Mouse (Mus musculus): ENCODE results near the gene Gmnn.
A peak's percentile ranks its signal among the peaks of the same experiment; 100 is the strongest.

Gmnn gene

GRCm38 (mm10) chr13:24761083-24761402, 680 bp downstream of the Gmnn start:
- no peak for DNase-seq (ENCODE audit: low read depth, low spot score)

- no peak for DNase-seq (ENCODE audit: low read depth, low spot score)
Observed at GRCm38 (mm10) chr13:24760351-24760870, 1.3 kb downstream of the Gmnn start.

DNA sequence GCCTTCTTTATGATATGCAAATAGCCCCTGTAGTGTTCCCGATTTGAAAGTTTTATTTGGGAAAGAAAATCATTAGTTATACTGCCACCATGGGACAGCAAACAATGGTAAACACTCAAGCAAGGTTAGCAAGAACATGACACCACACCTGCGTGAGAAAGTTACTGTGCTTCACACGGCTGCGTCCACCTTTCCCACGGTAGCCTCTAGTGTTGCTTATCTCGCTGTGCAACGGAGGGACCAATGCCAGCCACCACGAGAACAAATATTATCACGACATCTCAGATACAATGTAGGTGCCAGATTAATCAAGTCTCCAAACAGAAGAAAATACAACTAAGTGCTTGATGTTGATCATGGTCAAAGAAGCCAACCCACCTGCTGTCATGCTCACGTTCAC, 2.3 kb downstream of the Gmnn start:
- no peak for DNase-seq (ENCODE audit: low read depth, low spot score)

GRCm38 (mm10) chr13:24757820-24758564, 3.7 kb downstream of the Gmnn start:
- no peak for DNase-seq (ENCODE audit: low read depth, low spot score)

DNA sequence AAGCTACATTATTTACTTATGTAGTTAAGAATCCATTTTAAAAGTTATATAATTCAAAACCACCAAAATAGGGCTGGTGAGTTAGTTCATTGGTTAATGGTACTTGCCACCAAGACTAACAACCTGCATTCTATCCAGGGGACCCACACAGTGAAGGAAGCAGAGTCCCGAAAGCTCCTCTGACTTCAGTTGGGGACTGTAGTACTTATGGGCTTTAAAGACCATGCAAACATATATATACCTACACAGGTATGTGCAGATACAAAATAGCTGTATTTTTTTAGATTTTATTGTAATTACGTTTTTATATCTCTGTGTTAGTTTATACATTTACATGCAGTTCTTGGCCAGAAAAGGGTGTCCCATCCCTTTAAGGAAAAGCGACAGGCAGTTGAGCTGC, 5.0 kb downstream of the Gmnn start:
- DNase-seq (ENCODE audit: low read depth, low spot score) = no peak

DNA sequence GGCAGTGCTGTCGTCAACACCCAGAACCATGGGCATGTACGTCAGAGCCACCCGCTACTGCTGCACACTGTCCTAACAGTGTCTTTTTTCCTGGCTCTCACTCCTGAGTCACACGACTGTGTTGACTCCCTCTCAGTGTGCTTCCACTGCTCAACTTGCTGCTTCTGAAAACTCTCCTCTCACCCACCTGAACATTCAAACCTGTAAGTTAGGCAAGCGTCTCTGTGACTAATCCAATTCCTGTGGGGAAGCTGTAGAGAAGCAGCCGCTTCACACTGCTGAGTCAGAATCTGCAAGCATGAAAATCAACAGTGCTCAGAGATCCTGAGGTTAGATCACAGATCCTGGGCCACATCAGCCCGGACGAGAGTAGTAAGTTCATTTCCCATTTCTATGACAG, 10.3 kb downstream of the Gmnn start:
- DNase-seq (ENCODE audit: low read depth, low spot score) = no peak

DNA sequence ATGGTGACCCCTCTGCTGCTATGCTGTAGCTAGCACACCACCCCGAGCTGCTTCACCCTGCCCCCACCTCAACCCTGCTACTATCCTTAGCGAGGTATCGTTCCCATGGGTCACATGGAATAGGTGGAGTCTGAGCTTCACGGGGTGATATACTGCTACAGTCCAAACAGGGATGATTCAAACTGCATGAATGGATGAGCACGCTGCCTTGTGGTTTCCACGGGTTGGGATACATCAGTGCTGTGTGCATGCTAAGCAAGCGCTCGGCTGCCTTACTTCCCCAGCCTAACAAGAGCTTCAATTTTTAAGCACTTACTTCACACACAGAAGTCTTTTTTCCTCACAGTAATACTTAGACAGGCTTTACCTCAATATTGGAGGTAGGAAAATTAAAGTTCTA, 10.9 kb downstream of the Gmnn start:
- no peak for DNase-seq (ENCODE audit: low read depth, low spot score)

DNA sequence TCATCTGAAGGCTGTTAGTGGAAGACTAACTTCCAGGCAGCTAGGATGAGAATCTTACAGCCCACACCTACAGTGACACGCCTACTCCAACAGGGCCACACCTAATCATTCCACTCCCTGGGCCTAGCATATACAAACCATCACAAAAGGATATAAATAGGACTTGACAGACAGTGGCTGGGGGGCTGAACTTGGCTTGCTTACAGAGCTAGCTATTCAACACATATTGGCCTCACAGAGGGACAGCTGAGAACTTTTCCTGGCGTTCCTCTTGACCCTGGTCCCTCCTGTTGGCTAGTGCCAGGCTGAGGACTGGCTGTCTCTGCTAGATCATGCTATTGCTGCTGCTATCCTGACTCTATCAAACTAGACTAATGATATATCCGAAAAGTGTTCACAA, 13.9 kb downstream of the Gmnn start:
- DNase-seq (ENCODE audit: low read depth, low spot score) = no peak

DNA sequence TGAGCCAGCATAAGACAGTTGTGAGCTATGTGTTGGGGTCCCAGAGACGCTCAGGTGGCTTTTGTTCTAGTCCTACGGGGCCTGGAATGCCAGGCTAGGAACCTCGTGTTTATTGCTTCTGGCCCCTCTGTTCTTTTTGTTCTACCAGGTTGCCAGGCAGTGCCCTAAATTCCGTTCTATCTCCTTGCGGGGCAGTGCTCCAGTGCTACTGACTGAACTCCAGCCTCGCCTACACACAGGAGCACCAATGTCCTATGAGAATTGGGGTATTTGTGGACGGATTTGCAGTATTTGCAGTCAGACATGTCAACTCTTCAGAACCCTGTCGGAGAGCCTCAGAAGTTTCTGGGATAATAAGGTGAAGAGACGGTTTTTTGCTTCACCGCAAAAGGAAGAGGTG, 20.7 kb downstream of the Gmnn start, which contains the start of gene Armh2:
Armh2 (plus strand) TSS at position 205 of the 400 bp plus-strand sequence.
- no peak for DNase-seq (ENCODE audit: low read depth, low spot score)

GRCm38 (mm10) chr13:24735608-24736131, 26.1 kb downstream of the Gmnn start:
- no peak for DNase-seq (ENCODE audit: low read depth, low spot score)

- no peak for DNase-seq (ENCODE audit: low read depth, low spot score)
Observed at GRCm38 (mm10) chr13:24734502-24734901, 27.2 kb downstream of the Gmnn start.

DNA sequence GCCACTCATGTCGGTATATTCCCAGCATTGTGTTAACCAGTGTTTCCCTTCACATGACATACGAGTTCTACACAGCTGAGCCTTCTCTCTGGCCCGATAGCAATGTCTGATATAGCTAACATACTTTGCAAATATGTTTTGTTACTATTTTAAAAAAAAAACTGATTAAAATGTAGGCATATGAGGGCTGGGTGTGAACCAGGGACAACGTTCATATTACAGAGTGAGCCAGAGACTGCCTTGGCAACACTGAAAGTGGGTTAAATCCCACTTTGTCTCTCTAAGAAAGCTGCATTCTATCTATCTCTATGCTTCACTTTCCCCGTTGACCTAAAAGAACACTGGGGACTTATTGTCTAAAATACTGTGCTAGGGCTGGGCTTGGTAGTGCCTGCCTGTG, 32.6 kb downstream of the Gmnn start:
- DNase-seq (ENCODE audit: low read depth, low spot score) = no peak

GRCm38 (mm10) chr13:24724395-24724759, 37.3 kb downstream of the Gmnn start:
- DNase-seq (ENCODE audit: low read depth, low spot score) = no peak

DNA sequence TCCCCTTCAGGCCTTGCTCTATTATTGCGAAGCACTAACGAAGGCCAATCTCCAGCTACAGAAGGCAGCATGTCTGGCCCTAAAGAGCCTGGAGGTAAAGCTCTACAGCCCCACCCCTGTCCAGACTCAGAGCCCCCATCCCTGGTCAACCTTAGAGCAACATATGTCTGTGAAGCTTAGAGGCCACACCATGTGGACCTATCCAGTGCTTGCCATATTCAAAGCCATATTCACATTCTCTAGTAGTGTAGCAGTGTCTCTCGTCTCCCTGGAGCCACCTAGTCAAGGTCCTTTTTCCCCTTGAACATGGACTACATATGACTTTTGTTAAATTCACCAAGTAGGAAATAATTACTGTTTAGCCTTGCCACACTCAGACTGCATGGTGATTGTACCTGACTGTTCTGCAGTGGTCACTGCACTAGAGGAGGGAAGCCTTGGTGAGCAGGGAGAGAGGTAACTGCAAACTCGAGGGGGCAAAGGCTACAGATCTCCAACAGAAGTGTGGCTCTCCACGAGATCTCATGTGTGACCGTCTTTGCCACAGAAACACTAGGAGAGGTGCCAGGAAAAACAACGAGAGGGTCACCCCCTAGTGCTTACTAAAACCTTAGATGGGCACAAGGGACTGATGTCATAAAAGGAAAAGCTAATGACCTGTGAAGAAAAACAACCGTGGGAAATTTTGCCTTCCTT, 37.9 kb downstream of the Gmnn start:
- no peak for DNase-seq (ENCODE audit: low read depth, low spot score)

- no peak for DNase-seq (ENCODE audit: low read depth, low spot score)
Observed at GRCm38 (mm10) chr13:24721502-24721901, 40.2 kb downstream of the Gmnn start.

DNA sequence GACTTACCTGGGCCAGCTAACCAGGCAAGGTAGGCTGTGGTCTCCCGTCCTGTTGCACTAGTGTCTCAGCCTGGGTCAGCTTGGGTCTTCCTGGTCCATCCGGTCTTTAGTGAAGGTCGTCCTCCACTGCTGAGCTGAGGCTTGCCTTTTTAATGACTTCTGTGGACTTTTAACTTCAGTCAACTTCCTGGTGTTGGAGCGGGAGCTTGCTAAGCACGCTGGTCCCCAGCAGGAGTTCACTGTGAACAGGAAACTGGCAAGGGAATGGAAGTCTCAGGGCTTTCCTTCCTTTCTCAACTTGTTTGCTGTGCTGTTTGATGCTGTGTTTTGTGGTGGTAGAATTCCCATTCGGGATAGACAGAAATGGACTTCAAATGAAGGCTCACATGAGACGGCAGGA, 44.0 kb downstream of the Gmnn start:
- no peak for DNase-seq (ENCODE audit: low read depth, low spot score)

DNA sequence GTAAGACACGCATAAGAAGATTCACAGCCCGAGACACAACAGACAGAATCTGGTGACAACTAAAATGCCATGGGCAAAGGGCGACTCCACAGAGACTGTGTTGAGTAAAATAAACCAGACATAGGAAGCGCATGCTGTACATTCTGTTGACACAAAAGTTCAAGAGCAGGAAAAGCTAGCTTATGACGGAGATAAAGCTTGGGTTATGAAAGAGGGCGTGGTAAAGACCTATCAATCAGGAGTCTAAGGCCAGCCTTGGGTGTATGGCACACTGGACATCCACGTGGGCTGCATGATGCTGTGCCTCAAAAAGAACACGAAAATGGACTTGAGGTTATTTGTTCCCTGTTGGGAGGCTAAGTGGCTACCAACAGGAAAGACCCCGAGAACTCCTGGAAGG, 45.3 kb downstream of the Gmnn start:
- no peak for DNase-seq (ENCODE audit: low read depth, low spot score)

- no peak for DNase-seq (ENCODE audit: low read depth, low spot score)
Observed at GRCm38 (mm10) chr13:24715601-24716000, 46.1 kb downstream of the Gmnn start.

- no peak for DNase-seq (ENCODE audit: low read depth, low spot score)
Observed at GRCm38 (mm10) chr13:24714360-24714885, 47.3 kb downstream of the Gmnn start.

GRCm38 (mm10) chr13:24713434-24714000, 48.2 kb downstream of the Gmnn start:
- DNase-seq (ENCODE audit: low read depth, low spot score) = peak; percentile 64

DNA sequence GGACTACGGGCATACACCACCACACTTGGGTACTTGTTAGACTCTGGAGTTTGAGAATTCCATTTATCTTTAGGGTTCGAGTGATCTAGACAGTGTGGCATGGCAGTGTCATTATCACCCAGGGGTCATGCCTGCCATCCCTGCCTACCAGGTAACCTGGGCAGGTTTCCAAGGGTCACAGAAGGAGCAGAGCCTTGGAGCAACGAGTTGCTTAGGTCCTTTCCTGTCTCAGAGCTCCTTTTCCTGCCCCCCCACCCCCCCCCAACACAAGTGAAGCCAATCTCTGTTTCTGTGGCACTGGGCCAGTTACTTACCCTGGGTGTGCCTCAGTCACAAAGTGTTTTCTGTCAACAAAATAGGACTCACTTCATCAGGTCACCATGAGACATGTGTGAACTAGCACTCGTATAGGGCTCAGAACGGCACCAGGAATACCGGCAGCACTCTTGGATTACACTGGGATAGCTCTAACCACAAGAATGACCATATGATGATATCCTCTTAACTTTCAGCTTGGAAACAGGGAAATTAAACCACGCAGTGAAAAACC, 49.1 kb downstream of the Gmnn start:
- DNase-seq (ENCODE audit: low read depth, low spot score) = no peak

GRCm38 (mm10) chr13:24710968-24711367, 50.8 kb downstream of the Gmnn start:
- DNase-seq (ENCODE audit: low read depth, low spot score) = no peak

Measured in retina, postnatal 7 days (tissue).